Mouse (Mus musculus) liver, embryonic 16.5 days (tissue): ENCODE results near the gene Dpysl5. TPM values are rescaled to one million over a fixed set of nuclear protein-coding genes. Genes with fewer than 3 reads are reported as not detected.
"Not testable (repeated sequence)": the region's sequence is repeated elsewhere in the genome, so short reads cannot be mapped to it uniquely, and the experiment has no call there.

ENCODE experiments used
- ATAC-seq: fragments of 200-750 bp; cut with Nextera tagmentation; 2 replicates; pipeline ENCODE4 v1.8.0; 2017; ENCODE audit warnings: low read depth, mild to moderate bottlenecking, moderate number of reproducible peaks, moderate library complexity
- H3K27ac ChIP-seq: fragments of 300-500 bp; sonication (generic); 2 replicates; pipeline ENCODE4 v1.5.1; 2014; ENCODE audit warnings: mild to moderate bottlenecking, low read length
- H3K27me3 ChIP-seq: fragments of 300-500 bp; sonication (generic); 2 replicates; pipeline ENCODE4 v1.6.1; 2014; ENCODE audit warnings: low read depth, low read length, mixed read lengths; ENCODE audit not compliant: control insufficient read depth, insufficient read depth
- H3K36me3 ChIP-seq: fragments of 300-500 bp; sonication (generic); 2 replicates; pipeline ENCODE4 v1.6.1; 2014; ENCODE audit warnings: mild to moderate bottlenecking; ENCODE audit not compliant: control insufficient read depth, insufficient read depth
- H3K4me1 ChIP-seq: fragments of 300-500 bp; sonication (generic); 2 replicates; pipeline ENCODE4 v1.6.1; 2014; ENCODE audit warnings: low read depth, low read length, mixed read lengths; ENCODE audit not compliant: control insufficient read depth
- H3K4me2 ChIP-seq: fragments of 300-500 bp; sonication (generic); 2 replicates; pipeline ENCODE4 v1.6.1; 2014; ENCODE audit warnings: low read depth, low read length, mixed read lengths
- H3K4me3 ChIP-seq: fragments of 300-500 bp; sonication (generic); 2 replicates; pipeline ENCODE4 v1.5.1; 2014; ENCODE audit warnings: low read depth, mild to moderate bottlenecking, low read length
- H3K9ac ChIP-seq: fragments of 300-500 bp; sonication (generic); 2 replicates; pipeline ENCODE4 v1.6.1; 2014; ENCODE audit warnings: low read depth, low read length
- H3K9me3 ChIP-seq: fragments of 300-500 bp; sonication (generic); replicated peaks from 2 replicates; pipeline ENCODE4 v1.6.1; 2016; ENCODE audit warnings: low read length; ENCODE audit not compliant: control insufficient read depth
- WGBS: fragments of 180-500 bp; shearing (Covaris S2); extraction: QIAGEN DNeasy Blood & Tissue Kit; methylation state at CpG from one replicate; pipeline ENCODE4 v1.1.7; 2014; ENCODE audit not compliant: insufficient replicate concordance; 5-methylcytosine and 5-hydroxymethylcytosine counted together
- polyA plus RNA-seq: library from polyadenylated mRNA; unstranded; fragments of >200 nt; fragmentation: Nextera tagmentation; extraction: Ambion mirVana; gene quantifications from 2 replicates; pipeline ENCODE4 v1.2.1, GENCODE M21; 2015

The Dpysl5 gene
- polyA plus RNA-seq, 1 experiment from 2014 or later = 0.32 TPM

DNA sequence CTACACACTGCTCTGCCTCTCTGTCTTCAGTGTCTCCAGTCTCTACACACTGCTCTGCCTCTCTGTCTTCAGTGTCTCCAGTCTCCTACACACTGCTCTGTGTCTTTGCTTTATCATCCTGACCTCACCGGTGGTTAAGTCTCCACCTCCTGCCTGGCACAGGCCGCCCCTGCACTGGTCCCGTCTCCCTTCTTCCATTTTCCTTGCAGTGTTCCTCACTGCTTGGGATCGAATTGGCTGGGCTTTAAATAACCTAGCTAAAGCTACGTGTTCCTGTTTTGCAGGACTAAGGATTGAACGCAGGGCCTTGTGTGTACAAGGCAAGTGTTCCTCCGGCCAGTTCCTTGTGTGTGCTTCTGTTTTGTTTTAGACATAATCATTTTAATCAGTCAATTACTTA is 41.3 kb upstream of the Dpysl5 start:
- Histone ChIP-seq H3K4me1 (peaks cover 23% of the 10 kb centered on the region), H3K36me3 (peaks cover 63% of the 10 kb centered on the region)
- WGBS = 76% methylated on average over 7 of the region's 7 CpGs

DNA sequence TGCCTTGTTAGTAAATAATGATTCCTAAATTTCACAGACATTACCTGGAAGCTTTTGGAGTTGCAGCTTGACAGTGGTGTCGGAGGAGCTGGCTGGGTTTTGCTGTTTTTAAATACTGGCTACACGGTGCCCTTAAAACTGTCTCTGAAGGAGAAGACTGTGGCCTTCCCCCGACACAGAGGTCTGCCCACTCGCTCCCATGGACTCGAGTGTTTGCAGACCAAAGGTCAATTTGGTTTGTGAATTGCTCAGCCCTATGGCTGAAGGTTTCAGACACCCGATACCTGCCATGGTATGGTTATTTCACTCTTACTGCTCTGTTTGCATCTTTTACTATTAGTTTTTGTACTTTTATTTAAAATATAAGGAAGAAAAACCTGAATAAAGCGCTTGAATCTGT is 37.4 kb upstream of the Dpysl5 start:
- Histone ChIP-seq H3K4me2 (no peak overlapping the region), H3K36me3 (peaks cover 63% of the 10 kb centered on the region), H3K27ac (peak overlapping the region; percentile 27; the same call in 1 of the 2 replicates), H3K9me3 (no peaks in the 10 kb centered on the region), H3K27me3 (no peaks in the 10 kb centered on the region), H3K4me3 (no peak overlapping the region), H3K9ac (no peak overlapping the region), H3K4me1 (peaks cover 11% of the 10 kb centered on the region)
- peak; percentile 61; the same call in 1 of the 2 replicates for ATAC-seq
- WGBS = 82% methylated on average over 7 of the region's 7 CpGs

More for the DNA sequence above, 41.3 kb upstream of the Dpysl5 start:
- H3K9ac ChIP-seq = no peak overlapping the region
- no peaks in the 10 kb centered on the region for H3K9me3 ChIP-seq
- no peaks in the 10 kb centered on the region for H3K27me3 ChIP-seq
- ATAC-seq = no peak
- H3K27ac ChIP-seq = no peak overlapping the region
- H3K4me2 ChIP-seq = no peak overlapping the region
- no peak overlapping the region for H3K4me3 ChIP-seq

DNA sequence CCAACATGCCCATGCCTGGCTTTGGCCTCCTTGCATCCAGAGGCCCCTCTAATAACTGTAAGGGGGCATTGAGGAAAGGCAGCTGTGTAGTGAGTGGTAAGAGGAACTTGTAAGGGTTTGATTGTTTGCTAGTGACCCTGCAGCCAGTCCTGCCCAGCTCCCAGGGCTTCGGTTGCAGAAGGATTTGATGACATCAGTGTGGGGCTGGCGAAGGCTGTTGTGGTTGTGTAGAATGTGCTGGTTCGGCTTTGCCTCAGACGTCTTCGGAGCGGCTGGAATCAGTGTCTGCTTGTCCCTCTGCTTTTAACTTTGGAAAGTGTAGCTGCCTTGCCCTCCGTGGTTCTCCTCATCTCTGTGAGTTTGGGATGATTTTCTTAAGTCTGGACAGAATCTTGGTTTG is 34.6 kb upstream of the Dpysl5 start:
- H3K4me1 ChIP-seq = no peaks in the 10 kb centered on the region; the same call in 1 of the 2 replicates
- no peak overlapping the region for H3K4me2 ChIP-seq
- no peak overlapping the region for H3K9ac ChIP-seq
- H3K9me3 ChIP-seq = no peaks in the 10 kb centered on the region
- ATAC-seq = no peak
- WGBS = 85% methylated on average over 7 of the region's 7 CpGs
- peaks cover 38% of the 10 kb centered on the region for H3K36me3 ChIP-seq
- no peaks in the 10 kb centered on the region for H3K27me3 ChIP-seq
- H3K27ac ChIP-seq = no peak overlapping the region
- H3K4me3 ChIP-seq = no peak overlapping the region

DNA sequence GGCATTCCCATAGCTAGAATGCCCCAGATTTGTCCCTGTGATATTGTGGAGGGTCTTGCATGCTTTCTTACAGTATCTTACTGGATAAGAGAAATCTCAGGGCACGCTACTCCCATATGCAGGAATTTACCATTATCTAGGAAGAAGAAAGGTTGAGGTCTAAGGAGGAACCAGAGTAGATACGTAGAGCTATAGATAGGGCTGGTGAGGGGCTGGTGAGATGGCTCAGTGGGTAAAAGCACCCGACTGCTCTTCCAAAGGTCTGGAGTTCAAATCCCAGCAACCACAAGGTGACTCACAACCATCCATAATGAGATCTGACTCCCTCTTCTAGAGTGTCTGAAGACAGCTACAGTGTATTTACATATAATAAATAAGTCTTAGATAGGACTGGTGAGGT is 33.3 kb upstream of the Dpysl5 start:
- not testable (repeated sequence) for H3K9ac ChIP-seq, H3K27ac ChIP-seq, H3K4me1 ChIP-seq, H3K4me3 ChIP-seq, ATAC-seq, H3K9me3 ChIP-seq, H3K27me3 ChIP-seq, H3K4me2 ChIP-seq
- H3K36me3 ChIP-seq = peaks cover 25% of the 10 kb centered on the region
- 83% methylated on average over 3 of the region's 3 CpGs for WGBS

DNA sequence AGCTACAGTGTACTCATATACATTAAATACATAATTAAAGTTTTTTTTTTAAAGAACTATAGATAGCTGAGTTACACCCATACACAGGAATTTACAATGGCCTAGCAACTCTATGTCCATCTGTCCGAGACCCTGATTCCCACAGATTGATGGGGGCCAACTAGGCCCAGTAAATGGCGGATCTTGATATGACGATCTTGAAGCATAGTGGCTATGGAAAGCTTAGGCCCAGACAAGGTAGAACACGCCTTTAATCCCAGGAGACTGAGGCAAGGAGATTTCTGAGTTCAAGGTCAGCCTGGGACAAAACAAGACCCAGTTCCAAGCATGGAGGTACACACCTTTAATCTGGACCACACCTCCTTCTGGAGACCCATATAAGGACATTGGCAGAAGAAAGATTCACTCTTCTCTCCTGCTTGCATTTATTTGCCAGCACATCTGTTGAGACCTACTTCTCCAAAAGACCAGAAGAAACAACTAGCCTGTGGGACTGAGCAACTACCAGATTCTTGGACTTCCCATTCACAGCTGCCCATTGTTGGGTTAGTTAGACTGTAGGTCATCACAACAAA is 32.6 kb upstream of the Dpysl5 start:
- Histone ChIP-seq H3K36me3 (peaks cover 18% of the 10 kb centered on the region), H3K9me3 (no peaks in the 10 kb centered on the region), H3K9ac (no peak overlapping the region), H3K4me3 (no peak overlapping the region), H3K27me3 (no peaks in the 10 kb centered on the region), H3K4me1 (no peaks in the 10 kb centered on the region; the same call in 1 of the 2 replicates), H3K4me2 (no peak overlapping the region), H3K27ac (no peak overlapping the region)
- ATAC-seq = no peak
- WGBS = 81% methylated on average over 4 of the region's 4 CpGs

DNA sequence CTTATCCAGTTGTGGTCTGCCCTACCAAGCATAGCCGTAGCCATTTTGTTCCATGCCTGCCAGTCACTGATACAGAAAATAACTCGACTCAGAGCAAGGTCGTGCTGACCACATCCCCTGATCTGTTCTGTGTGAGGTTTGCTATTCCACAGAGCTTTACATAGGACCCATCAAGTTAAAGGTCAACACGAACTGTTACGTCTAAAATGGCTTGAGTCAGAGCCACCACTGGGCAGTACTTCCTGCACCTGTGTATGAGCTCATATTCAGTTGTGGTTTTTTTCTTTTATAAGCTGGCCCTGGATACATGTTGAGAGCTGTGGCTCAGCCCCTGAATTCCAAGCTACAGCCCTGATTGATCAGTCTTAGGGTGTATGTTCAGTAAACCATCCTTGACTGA is 31.8 kb upstream of the Dpysl5 start:
- no peaks in the 10 kb centered on the region for H3K9me3 ChIP-seq
- H3K4me1 ChIP-seq = no peaks in the 10 kb centered on the region; the same call in 1 of the 2 replicates
- no peak overlapping the region for H3K9ac ChIP-seq
- no peak overlapping the region for H3K4me2 ChIP-seq
- H3K36me3 ChIP-seq = peaks cover 11% of the 10 kb centered on the region
- 45% methylated on average over 5 of the region's 5 CpGs for WGBS
- no peak for ATAC-seq
- no peaks in the 10 kb centered on the region for H3K27me3 ChIP-seq
- H3K4me3 ChIP-seq = no peak overlapping the region
- H3K27ac ChIP-seq = no peak overlapping the region

DNA sequence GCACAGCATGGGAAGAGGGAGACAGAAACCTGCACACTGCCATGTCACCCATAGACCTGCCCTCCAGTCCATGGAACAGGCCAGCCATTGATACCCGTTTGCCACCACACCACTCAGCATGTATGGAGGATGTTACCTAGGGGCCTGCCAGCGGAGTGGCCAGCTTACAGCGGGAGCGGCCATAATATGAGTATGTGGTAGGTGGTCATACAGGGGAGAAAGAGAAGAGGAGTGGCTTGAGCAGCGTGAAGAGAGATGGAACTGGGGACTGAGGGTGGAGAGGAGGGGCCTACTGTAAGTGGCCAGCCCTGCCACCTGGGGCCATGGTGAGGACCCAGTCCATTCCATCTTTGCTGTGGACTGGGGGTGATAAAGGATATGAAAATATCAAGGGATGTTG is 29.4 kb upstream of the Dpysl5 start:
- no peak overlapping the region for H3K4me2 ChIP-seq
- H3K27ac ChIP-seq = no peak overlapping the region
- WGBS = 80% methylated on average over 5 of the region's 5 CpGs
- no peaks in the 10 kb centered on the region for H3K27me3 ChIP-seq
- no peak overlapping the region for H3K9ac ChIP-seq
- H3K4me3 ChIP-seq = no peak overlapping the region
- no peak for ATAC-seq
- no peaks in the 10 kb centered on the region for H3K4me1 ChIP-seq
- no peaks in the 10 kb centered on the region for H3K9me3 ChIP-seq
- H3K36me3 ChIP-seq = no peaks in the 10 kb centered on the region; the same call in 1 of the 2 replicates

DNA sequence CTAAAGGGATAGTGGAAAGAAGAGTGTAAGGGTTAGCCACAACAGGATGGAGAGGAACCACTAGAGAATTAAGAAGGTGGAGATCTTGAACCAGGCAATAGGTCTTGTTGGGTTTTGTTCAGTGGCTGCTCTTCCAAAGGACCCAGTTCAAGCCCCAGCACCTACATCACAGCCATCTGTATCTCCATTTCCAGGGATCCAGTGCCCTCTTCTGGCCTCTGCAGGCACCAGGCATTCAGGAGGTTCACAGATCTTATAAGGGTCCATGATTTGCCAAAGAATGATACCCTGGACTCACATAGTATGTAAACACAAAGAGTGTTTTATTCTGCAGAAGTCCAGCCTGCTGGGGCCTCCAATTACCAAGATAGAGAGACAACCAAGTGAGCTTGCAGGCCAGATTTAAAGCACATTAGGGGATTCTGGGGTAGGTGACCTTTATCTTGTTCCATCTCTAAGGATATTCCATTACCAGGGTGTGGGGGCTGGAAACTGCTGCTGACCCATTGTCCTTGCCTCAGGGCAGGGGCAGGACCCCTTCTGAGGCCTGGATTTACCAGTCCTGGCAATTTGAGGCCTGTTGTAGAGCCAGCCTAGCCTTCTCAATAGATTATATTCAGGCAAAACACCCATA is 28.3 kb upstream of the Dpysl5 start:
- H3K27me3 ChIP-seq = no peaks in the 10 kb centered on the region
- H3K4me1 ChIP-seq = no peaks in the 10 kb centered on the region
- no peak overlapping the region for H3K4me3 ChIP-seq
- H3K9ac ChIP-seq = no peak overlapping the region
- H3K9me3 ChIP-seq = no peaks in the 10 kb centered on the region
- no peaks in the 10 kb centered on the region for H3K36me3 ChIP-seq
- H3K27ac ChIP-seq = no peak overlapping the region
- no peak overlapping the region for H3K4me2 ChIP-seq
- no peak for ATAC-seq

DNA sequence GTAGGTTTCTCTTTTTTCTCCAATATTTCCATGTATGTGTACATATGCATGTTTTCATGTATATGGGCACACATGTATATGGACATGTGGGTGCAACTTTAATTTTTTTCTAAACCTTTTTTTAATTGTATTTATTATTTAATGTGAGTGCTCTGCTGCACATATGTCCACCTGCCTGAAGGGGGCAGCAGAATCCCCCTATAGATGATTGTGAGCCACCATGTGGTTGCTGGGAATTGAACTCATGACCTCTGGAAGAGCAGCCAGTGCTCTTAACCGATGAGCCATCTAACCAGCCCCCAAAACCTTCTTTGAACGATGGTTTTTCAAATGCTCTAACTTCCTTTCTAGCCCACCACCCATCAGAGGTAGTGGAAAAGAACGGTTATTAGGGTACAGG is 27.4 kb upstream of the Dpysl5 start:
- no peak for ATAC-seq
- Histone ChIP-seq H3K4me1 (no peaks in the 10 kb centered on the region), H3K9ac (no peak overlapping the region), H3K36me3 (no peaks in the 10 kb centered on the region), H3K27me3 (no peaks in the 10 kb centered on the region), H3K9me3 (no peaks in the 10 kb centered on the region), H3K27ac (no peak overlapping the region), H3K4me3 (no peak overlapping the region), H3K4me2 (no peak overlapping the region)
- 46% methylated on average over 3 of the region's 3 CpGs for WGBS
